Mouse (Mus musculus) layer of hippocampus, postnatal 10 days (tissue): ENCODE data around the gene Ehmt1. TPM values are rescaled to one million over a fixed set of nuclear protein-coding genes. Genes with fewer than 3 reads are reported as not detected.
"Not testable (repeated sequence)": the region's sequence is repeated elsewhere in the genome, so short reads cannot be mapped to it uniquely, and the experiment has no call there.

Source experiments
- DNase-seq, 2 experiments: peaks; one replicate each; pipeline ENCODE4 v3.0.0; 2021; ENCODE audit warnings: low spot score in 2 of 2
- long read RNA-seq: library from polyadenylated mRNA; stranded (forward); transcript quantifications from one replicate; pipeline ENCODE4 v2.0.0, GENCODE M21; 2023
- total RNA-seq, 2 experiments: library from RNA; stranded (reverse); gene quantifications; 2 replicates each; pipeline ENCODE4 v1.2.3; 2021

The Ehmt1 gene
- total RNA-seq = 10 to 100 TPM; 74.0 to 81.1 TPM
- long read RNA-seq, full-length matches to known transcripts = 1 of 16 reads
- long read RNA-seq, partial matches to known transcripts = 4 of 16 reads
- long read RNA-seq, other reads (novel, unspliced or antisense) = 11 of 16 reads

DNA sequence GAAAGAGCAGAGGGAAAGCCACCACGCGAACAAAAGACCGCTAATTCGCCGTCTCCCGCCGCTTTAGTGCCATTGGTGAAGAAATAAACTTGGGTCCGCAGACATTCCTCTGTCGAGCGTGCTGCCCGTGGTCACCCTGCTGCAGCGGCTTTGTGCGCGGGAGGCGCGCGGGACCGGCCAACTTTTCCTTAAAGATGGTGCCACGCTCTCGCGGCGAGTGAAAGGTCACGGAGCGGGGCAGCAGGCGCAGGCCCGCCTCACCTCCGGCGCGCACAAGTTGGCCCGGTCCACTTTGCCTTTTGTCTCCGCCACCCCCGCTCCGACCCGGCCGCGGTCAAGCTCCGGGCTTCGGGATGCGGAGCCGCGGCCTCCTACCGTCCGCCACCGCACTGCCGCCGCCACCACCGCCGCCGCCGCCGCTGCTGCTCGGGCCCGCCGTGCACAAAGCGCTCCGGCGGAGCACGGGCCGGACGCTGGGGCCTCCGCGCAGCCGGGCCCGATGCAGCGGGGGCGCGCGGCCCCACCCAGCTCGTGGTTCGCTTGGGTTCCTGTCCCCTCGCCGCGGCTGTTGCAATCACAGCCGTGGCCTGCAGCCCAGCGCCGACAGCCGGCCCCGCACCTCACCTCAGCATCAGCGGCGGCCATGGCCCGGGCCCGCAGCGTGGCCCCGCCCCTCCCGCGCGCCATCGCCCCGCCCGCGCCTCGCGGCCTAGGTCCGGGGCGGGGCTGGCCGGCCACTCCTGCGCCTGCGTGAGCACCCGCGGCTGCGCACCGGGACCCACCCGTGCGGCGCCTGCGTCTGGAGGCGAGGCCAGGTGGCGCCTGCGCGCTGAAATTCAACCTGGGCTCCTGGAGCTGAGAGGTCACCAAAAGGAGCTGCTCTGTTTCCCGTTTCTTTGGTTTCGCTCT is at the start of gene Ehmt1:
TSS of gene Ehmt1 (minus strand) at position 685 of the 909 bp plus-strand sequence.
- peak; percentile 90 to 97 for DNase-seq

DNA sequence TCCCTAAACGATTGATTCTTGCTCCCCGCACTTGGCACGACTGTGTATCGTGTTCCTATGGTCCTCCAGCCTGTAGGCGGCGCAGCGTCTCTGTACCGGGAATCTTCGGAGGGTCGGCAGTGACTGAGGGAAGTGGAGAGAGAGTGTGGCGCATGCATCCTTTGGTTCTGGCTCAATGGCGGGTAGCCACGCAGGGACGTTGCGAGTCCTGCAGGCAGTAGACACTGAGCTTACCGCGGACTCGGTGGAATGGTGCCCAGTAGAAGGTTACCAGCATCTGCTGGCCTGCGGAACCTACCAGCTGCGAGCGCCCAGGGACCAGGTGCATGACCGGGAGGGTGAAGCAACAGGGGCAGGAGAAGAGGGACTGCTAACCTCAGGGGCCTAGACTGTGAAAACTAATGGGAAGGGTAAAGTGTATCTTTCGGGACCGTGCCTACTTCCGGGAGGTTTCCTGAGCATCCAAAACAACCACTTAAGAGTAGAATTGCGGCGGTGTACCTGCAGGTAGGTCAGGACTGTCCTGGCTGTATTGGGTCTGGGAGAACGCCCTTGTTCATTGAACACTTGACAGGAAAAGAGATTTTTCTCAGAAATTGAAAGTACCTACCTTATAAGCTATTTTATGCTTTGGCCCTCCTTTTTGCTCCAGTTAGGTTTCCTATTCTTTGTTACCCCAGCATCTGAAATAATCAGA is 43.0 kb upstream of the Ehmt1 start, which contains the start of gene Dph7:
TSS of gene Dph7 (plus strand) at position 97 of the 697 bp plus-strand sequence.
- DNase-seq = peak; percentile 94 to 95

DNA sequence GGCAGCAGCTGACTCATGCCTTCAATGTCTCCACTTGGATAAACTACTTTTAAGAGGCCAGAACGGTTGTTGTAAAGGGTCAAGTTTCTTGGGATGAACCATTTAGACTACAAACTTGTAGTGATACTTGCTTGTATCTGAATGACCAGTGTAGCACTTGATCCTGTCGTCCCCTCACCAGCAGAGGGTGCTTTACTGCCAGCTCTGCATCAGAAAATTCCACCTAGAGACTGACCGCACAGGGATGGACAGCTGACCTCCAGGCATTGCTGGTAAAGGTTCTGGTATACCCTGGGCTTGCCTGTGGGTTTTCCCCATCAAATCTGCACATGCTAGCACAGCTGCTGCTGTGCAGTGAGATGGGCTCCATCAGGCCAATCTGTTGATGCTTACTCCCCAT is 41.5 kb upstream of the Ehmt1 start:
- peak; percentile 24 to 44 for DNase-seq

DNA sequence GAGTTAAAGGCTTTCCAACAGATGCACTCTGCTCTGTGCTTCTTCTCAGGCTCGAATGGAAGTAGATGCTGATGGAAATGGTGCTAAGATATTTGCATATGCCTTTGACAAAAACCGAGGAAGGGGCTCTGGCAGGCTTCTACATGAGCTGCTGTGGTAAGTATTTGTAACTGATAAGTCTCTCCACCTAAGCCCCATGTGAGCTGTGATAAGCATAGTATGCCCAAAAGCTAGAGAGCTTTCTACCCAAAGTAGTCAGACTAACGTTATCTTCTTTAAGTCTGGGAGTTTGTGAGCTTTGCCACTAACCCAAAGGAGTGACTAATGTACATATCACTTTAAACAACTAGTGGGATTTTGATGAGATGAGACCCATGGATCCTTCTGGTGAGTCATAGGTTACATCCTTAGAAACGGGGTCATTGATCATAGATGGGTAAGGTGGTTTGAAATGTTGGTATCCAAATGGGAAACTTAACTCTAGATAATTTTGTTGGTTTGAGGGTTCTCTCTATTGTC is 33.2 kb upstream of the Ehmt1 start:
- DNase-seq = no peak

DNA sequence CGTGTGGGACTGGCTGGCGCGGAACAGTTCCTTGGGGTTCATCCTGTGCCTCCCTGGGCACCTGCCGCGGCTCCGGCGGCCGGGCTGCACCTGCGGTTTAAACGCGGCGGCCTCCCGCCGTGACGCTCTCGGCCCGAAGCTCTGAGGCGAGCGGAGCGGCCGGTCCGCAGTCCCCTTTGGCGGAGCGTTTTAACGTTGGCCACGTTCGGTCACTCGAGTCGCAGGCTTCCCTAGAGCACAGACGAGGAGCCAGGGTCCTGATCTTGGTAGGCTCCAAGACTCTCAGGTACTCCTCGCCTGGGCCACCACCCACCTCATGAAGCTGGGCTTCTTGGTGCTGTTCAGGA is 30.7 kb upstream of the Ehmt1 start:
- DNase-seq = no peak

DNA sequence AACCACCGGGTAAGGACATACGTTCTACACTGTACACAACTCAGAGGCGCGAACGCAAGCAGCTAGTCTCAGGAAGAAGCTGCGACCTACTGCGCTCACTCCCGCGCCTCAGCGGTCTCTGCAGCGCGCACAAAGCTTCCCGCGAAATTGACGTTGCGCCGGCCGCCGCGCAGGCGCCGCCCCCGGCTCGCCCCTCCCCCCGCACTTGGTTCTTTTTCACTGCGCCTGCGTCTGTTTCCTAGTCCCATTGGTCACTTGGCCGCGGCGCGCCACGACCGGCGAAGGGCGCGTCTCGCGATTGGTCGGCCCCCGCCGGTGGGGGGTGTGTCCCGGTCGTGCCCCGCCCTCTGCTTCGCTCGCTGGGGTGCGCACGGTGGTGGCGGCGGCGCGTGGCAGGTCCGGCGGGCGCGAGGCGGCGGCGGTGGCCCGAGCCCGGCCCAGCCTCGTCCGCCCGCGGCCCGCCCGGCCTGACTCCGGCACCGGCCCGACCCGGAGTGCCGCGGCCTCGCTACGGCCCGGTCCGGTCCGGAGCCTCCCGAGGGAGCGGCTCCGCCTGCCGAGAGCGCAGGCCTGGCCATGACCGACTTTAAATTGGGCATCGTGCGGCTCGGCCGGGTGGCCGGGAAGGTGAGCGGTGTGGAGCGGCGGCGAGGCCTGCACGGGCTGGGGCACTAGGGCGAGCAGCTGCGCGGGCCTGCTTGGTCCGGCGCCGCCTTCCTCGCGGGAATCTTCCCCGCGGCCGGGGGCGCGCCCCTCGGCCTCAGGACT is 30.2 kb upstream of the Ehmt1 start, which contains the start of gene Zmynd19:
TSS of gene Zmynd19 (plus strand) at position 372 of the 768 bp plus-strand sequence.
- DNase-seq = peak; percentile 98 to 99

DNA sequence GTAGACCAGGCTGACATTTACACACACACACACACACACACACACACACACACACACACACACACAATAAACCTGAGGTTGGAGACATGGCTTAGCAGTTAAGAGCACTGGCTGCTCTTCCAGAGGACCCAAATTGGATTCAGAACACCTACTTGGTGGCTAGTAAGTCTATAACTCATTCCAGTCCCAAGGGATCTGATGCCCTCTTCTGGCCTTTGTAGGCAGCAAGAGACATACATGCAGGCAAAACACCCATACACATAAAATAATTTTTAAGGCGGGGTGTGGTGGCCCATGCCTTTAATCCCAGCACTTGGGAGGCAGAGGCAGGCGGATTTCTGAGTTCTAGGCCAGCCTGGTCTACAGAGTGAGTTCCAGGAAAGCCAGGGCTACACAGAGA is 24.9 kb upstream of the Ehmt1 start:
- not testable (repeated sequence) for DNase-seq

DNA sequence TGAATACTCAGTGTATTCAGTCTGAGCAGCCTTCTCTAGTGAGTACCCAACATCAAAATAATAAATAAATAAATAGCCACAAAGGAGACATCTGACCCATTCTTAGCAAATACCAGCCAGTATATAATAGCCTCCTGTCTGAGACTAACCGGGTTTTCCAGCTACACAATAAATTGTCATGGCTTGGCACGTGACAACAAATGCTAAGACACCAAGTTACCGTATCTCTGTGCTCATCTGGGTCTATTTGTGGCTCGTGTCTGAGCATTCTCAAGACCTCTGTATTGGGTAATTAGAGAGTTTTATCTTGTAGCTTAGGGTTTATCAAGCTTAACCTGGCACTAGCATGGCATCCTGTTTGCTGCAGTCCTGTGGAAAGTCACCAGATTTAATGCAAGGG is 22.7 kb upstream of the Ehmt1 start:
- no peak for DNase-seq

DNA sequence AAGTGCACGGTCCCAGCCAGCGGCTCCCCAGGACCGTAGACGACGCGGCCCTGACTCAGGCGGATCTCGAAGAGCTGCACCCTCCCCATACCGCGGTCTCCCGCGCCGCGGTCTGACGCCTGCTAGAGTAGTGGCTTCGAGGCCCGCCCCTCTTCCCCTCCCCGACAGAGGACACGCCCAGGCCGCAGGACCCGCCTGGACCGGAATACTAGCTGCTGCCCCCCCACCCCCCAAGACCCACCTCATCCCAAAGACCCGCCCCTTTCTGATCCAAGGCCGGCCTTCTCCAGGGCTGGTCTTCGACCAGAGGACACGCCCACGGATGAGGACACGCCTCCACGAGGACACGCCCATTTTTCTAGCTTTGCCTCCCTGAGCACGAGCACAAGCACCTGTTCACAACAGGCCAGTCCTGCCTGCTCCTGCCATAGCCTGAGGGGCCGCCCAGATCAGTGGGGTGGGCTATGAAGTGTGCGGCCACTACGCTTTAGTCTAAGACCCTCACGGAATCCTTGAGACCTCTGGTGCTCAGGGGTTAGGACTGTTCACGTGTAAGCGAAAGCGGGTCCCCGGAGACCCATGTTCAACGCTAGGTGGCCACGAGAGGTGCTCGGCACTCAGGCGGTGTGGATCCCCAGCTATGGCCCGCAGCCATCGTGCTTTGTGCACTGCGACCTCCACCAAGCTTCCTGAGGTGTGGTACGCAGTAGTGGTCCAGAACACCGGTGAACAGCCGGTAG is 15.8 kb upstream of the Ehmt1 start, which contains the start of gene Arrdc1:
TSS of gene Arrdc1 (minus strand) at position 196 of the 740 bp plus-strand sequence.
- DNase-seq = peak; percentile 81 to 84

DNA sequence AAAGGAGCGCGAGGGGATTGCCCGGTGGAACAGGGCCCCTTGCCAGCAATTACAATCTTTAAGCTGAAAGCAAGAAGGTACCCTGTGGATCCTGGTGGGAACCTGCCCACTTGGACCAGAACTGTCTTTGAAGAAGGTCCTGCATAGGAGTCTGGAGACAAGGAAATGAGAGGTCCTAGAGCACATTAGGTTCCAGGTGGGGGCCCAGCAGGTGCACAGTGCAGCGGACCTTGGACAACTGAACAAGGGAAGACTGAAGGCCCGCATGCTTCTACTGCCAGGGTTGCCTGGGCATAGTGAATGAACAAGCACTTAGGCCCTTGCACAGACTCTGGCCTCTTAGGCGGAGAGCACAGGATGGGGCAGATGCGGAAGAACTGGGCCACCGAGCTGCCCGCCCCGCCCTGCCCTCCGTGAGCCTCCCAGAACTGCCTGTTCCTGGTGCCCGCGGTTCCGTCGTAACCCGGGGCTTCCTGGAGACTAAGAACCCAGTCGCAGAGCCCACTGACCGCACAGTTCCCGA is 15.1 kb upstream of the Ehmt1 start:
- DNase-seq = peak in 1 of 2 experiments; percentile 19

DNA sequence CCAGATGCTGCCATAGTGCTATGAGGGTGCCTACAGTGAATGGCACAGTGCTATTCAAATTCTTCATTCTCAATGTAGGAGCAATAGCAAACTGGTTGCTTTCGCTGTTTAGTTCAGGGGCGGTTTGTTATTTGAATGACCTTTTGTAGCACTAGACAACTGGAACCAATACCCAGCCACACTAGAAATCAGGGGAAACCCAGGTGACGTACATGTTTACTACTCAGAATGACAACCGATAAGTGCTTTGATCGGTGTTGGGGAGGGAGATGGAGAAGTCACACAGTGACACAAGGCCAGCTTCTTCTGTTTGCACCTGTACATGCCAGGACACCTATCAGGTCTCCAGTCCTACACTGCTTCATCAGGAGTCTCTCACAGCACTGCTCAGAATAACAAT is 10.2 kb upstream of the Ehmt1 start:
- no peak for DNase-seq

DNA sequence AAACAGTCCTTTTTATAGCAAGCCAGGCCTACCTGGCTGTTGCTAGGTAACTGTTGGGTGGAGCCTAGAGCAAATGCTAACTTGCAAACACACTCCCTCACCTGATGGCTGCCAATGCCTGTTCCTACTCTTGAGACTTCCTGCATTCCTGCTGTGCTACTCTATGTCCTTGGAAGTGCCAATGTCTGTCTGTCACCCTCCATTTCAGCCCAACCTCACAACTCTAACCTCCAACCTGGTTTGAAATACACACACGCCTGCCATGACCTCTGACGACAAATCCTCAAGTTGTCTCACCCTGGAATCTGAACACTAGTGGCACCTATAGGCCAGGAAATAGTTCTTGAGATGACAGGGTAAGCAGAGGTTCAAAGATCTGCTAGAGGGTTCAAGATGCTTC is 9.7 kb upstream of the Ehmt1 start:
- DNase-seq = no peak

DNA sequence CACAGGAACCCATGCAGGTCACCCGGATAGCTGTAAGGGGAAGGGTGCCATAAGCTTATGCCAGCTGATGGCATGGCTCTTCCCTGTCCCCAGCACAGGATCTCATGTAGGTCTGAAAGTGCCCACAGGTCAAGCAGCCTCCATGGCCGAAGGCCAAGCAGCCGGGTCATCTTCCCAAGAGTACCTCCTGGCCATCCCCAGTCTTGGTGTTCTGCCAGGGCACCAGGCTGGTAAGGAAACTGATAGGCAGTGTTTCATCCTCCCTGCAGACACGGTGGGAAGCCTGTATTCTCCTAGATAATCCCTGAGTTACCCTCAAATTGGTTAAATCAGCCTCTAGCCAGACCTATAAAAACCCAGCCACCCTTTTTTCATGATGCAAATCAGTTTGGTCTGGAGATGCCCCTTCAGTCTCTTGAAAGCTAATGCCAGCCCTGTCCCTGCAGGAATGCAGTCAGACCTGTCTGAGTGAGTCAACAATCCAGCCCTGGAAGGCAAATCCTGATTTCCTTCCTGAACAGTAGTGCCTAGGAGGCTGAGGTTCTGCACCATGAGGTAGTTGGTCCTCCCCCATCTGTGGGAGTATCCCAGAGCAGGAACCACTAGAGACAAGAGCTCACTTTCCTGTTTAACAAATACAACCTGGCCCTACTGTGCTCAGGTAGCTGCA is 8.5 kb upstream of the Ehmt1 start:
- no peak for DNase-seq

DNA sequence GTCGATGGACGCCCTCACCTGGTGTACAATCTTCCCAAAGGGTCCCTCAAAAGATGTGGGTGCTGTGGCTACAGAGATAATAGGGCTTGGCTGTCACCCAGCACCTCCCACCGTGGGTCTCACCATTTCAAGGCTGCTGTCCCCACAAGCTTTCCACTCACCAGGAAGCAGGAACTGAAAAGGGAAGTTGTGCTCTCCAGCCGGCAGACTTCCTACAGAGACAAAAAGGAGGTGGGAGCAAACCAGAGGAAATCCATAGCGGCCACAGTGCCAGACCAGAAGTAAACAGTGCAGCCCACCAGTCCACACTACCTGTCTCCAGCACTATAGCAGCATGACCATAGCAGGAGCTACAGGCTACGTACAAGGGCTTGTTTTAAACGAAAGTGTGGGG is 7.5 kb upstream of the Ehmt1 start:
- no peak for DNase-seq

DNA sequence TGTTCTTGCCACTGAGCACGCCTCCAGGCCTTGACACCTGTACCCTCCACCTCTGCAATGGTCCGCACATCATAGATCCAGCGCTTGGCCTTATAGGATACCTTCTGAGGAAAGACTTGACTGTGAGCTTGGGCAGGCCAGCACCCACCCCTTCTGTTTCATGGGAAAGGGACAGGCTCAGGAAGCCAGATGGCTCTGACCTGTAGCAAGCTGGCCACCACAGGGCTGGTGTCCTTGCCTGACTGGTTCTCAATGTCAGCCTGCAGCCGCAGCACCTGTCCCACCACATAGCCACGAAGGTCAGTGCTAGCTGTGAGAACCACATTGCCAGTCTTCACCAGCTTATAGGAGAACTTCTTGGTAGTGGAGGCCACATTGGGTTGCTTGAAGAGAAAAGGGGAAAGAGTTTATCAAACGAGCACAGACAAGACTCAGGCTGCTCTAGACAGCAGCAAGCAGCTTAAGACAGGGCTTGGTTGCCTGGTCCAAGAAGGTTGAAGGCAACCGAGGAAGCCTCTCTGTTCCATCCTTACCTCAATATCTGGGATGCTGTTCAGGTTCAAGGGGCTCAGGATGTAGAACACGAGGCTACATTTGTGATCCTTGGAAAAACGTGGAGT is 7.0 kb upstream of the Ehmt1 start:
- DNase-seq = no peak

DNA sequence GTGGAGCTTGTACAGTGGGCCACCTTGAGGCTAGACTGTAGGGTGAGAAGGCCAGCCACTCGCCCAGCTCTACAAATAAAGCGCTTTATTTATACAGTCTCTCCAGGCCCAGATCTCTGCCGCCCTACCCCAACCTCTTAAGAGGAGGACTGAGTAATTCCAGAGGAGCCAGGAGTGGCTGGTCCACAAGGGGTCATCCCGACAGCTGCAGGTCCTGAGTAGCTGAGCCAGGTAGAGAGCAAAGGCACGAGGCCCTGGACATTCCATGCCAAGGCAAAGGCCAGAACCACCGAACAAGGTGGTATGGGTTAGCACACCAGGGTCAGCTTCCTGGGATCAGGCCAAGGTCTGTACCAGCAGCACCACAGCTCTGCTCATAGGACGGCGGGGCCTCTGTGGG is 5.9 kb upstream of the Ehmt1 start:
- DNase-seq = no peak

DNA sequence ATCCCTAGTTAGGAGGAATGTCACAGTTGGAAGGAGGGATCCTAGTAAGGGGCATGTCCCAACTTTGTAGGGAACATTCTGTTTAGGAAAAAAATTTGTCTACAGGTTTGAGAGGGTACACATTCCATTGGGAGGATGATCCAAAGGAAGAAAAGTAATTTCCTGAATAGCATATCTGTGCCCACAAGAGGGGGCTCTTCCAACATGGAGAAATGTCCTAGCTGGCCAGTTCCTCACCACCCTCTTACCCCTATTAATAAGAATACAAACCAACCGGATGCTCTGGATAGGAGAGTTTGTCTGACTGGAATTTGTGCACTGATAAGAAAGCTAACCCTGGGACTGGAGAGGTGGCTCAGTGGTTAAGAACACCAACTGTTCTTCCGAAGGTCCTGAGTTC is 4.1 kb upstream of the Ehmt1 start:
- DNase-seq = no peak

DNA sequence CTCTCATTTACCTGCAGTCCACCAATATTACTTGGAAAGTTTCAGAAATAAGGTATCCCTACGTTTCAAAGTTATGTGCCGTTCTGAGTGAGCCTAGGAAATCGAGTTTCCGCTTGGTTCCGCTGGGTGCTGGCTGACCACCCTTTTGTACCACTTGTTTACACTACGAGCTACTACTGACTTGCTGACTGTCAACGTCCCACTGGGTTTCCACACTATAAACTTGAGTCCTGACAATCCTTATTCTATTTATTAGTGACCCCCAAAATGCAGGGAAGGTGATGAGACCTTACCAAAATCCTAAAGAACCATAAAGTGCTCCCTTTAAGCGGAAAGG is 393 bp upstream of the Ehmt1 start:
- no peak for DNase-seq

DNA sequence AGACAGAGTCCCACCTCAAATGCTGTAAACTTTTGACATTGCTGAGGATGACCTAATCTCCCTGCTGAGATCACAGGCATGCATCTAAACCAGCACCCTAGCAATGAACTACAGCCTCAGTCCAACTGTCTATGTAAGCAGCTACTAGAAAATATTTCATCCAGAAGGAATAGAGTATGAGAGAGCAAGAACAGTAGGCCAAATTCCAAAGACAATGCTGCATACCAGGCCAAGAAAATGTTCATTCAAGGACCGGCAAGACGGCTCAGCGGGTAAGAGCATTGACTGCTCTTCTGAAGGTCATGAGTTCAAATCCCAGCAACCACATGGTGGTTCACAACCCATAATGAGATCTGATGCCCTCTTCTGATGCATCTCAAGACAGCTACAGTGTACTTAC is 4.7 kb downstream of the Ehmt1 start:
- DNase-seq = no peak
